Mouse (Mus musculus) adrenal gland, adult (tissue): ENCODE data around the gene Amotl2.
A peak's percentile ranks its signal among the peaks of the same experiment; 100 is the strongest.

Source experiments
- DNase-seq, 2 experiments: peaks; one replicate each; pipeline ENCODE4 v3.0.0; 2022 to 2023; ENCODE audit warnings: low spot score in 1 of 2; ENCODE audit not compliant: inconsistent age in 2 of 2

Amotl2 gene

GRCm38 (mm10) chr9:102770190-102770589, 53.7 kb downstream of the Amotl2 start:
- DNase-seq: no peak

- DNase-seq: no peak
Observed at GRCm38 (mm10) chr9:102771308-102771895, 54.9 kb downstream of the Amotl2 start.

GRCm38 (mm10) chr9:102777631-102778591, 61.4 kb downstream of the Amotl2 start:
- DNase-seq: peak; percentile 62 to 79

GRCm38 (mm10) chr9:102779493-102779892, 63.0 kb downstream of the Amotl2 start:
- DNase-seq: peak; percentile 98 to 99
